Mouse (Mus musculus) ES-E14 (cell line): ENCODE measurements around the gene Smn1. TPM values are rescaled to one million over a fixed set of nuclear protein-coding genes. Genes with fewer than 3 reads are reported as not detected.
"Not testable (repeated sequence)": the region's sequence is repeated elsewhere in the genome, so short reads cannot be mapped to it uniquely, and the experiment has no call there.

Experiments used
- DNase-seq: peaks from one replicate; pipeline ENCODE4 v3.0.0-alpha.2; 2013; ENCODE audit warnings: low read depth, low spot score
- H3K27ac ChIP-seq: 2 replicates; pipeline ENCODE4 v1.5.1; 2012; ENCODE audit warnings: low read depth, mild to moderate bottlenecking, low read length, moderate library complexity, mixed read lengths; ENCODE audit not compliant: poor library complexity, insufficient read depth, severe bottlenecking
- H3K36me3 ChIP-seq: 2 replicates; pipeline ENCODE4 v1.6.1; 2012; ENCODE audit warnings: mild to moderate bottlenecking, low read length, moderate library complexity, mixed read lengths; ENCODE audit not compliant: control insufficient read depth, poor library complexity, insufficient read depth, severe bottlenecking
- H3K4me1 ChIP-seq, 2 experiments: fragments of 150-350 bp in 1 of 2; sonication (generic) in 1 of 2; 2 replicates each; pipeline ENCODE4 v1.6.1; 2012; ENCODE audit warnings: low read length in 2 of 2, mild to moderate bottlenecking in 1 of 2, mixed read lengths in 1 of 2; ENCODE audit not compliant: control insufficient read depth in 2 of 2, insufficient read depth in 2 of 2, poor library complexity in 1 of 2
- H3K4me3 ChIP-seq, 2 experiments: fragments of 150-350 bp in 1 of 2; sonication (generic) in 1 of 2; 2 replicates each; pipeline ENCODE4 v1.5.1; 2012; ENCODE audit warnings: low read length in 2 of 2, low read depth in 1 of 2, mild to moderate bottlenecking in 1 of 2, mixed read lengths in 1 of 2; ENCODE audit not compliant: insufficient read depth in 1 of 2, poor library complexity in 1 of 2, severe bottlenecking in 1 of 2
- H3K9ac ChIP-seq: 2 replicates; pipeline ENCODE4 v1.6.1; 2012; ENCODE audit warnings: low read depth, mild to moderate bottlenecking, low read length, mixed read lengths; ENCODE audit not compliant: poor library complexity, insufficient read depth, severe bottlenecking
- H3K9me3 ChIP-seq: fragments of 150-350 bp; sonication (generic); 2 replicates; pipeline ENCODE4 v1.6.1; 2012; ENCODE audit warnings: low read depth, mild to moderate bottlenecking, low read length; ENCODE audit not compliant: control insufficient read depth, insufficient read depth
- in situ Hi-C, 2 experiments: fragments of 600-800 bp; cut with MboI; formaldehyde crosslinking; loops; one replicate each; pipeline ENCODE4 v1.15.1; 2025; ENCODE audit warnings: low sequenced_read_pairs in 2 of 2, inconsistent platforms in 1 of 2; ENCODE audit not compliant: unreplicated experiment in 2 of 2
- total RNA-seq: library from RNA; depleted of rRNA; stranded (reverse); fragments of 300-350 nt; gene quantifications from 2 replicates; pipeline ENCODE4 v1.2.3, GENCODE M21; 2012; rRNA removed

Smn1 gene
- total RNA-seq, 1 experiment: 44.9 TPM

GRCm38 (mm10) chr13:100183111-100183510, 58.5 kb downstream of the Smn1 start:
- H3K27ac ChIP-seq, H3K9me3 ChIP-seq, H3K4me3 ChIP-seq, H3K36me3 ChIP-seq, H3K4me1 ChIP-seq, in situ Hi-C loops, DNase-seq, H3K9ac ChIP-seq: not testable (repeated sequence)

Other genes with a start within 250 kb of the Smn1 start
- gene Cartpt, start 223.8 kb upstream of the Smn1 start, total RNA-seq: not detected in 2 replicates
- 27.2 and 27.4 TPM in 2 replicates for gene Mccc2, start 109.2 kb upstream of the Smn1 start, total RNA-seq
- 32.7 and 32.9 TPM in 2 replicates for gene Bdp1, start 20.8 kb upstream of the Smn1 start, total RNA-seq
- gene Serf1, start 16.8 kb upstream of the Smn1 start, total RNA-seq: 2.1 and 11.0 TPM in 2 replicates
- 0.18 TPM in 1 of 2 replicates, not detected in the other for gene Naip2, start 77.2 kb downstream of the Smn1 start, total RNA-seq
- 0.11 and 0.27 TPM in 2 replicates for gene Naip5, start 121.5 kb downstream of the Smn1 start, total RNA-seq
- gene Naip6, start 192.8 kb downstream of the Smn1 start, total RNA-seq: 0.11 and 0.31 TPM in 2 replicates